ENCODE assay signal across 7 mouse cellular contexts in the genomic region with DNA sequence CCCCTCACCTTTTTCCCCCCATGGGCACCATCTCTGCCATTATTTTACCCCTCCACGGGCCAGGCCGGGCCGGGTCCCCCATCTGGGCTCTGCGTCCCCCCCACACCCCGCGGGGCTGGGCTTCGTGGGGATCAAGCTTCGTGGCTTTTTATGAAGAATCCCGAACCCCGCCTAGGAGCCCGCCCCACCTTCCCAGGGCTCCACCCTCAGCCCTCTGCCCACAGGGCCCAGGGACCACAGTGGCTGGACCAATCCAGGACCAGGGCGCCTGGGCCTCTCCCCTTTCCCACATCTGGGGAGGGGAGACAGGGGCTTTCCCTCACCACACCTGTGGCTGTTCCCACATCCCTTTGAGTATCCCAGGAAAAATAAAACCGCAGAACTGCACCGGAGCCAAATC. TPM values are rescaled to one million over a fixed set of nuclear protein-coding genes. Genes with fewer than 3 reads are reported as not detected.
DNase-seq lines count a peak whose midpoint lies in the region; ATAC-seq and TF ChIP-seq lines count a peak whose summit lies in the region.

No protein-coding gene starts in this region.

- H3K27ac ChIP-seq in embryonic facial prominence, embryonic 15.5 days (replicated peaks): no peak overlapping the region
- H3K27ac ChIP-seq in intestine, embryonic 16.5 days (ENCODE audit: low read length): no peak overlapping the region
- peak overlapping the region; percentile 81 for H3K27ac ChIP-seq in neural tube, embryonic 14.5 days (ENCODE audit: low read depth, low read length)

- H3K9ac ChIP-seq in embryonic facial prominence, embryonic 15.5 days: peak overlapping the region; percentile 31
- peak overlapping the region; percentile 71 for H3K9ac ChIP-seq in intestine, embryonic 16.5 days (ENCODE audit: low read depth, low read length)
- peak overlapping the region; percentile 78 for H3K9ac ChIP-seq in neural tube, embryonic 14.5 days (replicated peaks; ENCODE audit: low read depth, low read length)

- H3K9me3 ChIP-seq in embryonic facial prominence, embryonic 15.5 days (replicated peaks): no peaks in the 10 kb centered on the region
- H3K9me3 ChIP-seq in intestine, embryonic 16.5 days (ENCODE audit: control insufficient read depth, low read length): no peaks in the 10 kb centered on the region
- no peaks in the 10 kb centered on the region for H3K9me3 ChIP-seq in neural tube, embryonic 14.5 days (ENCODE audit: control insufficient read depth, low read length)

- no peak for DNase-seq in lung, adult 2 months
- no peak for DNase-seq in lung, postnatal 14 days
- no peak for DNase-seq in thymus, adult 18-20 months
- DNase-seq in left cerebral cortex, postnatal 14 days (ENCODE audit: low spot score in 2 of 2): no peak

- TF ChIP-seq POLR2A in lung, adult 2 months (IDR thresholded peaks at IDR 0.05; ENCODE audit: borderline replicate concordance, extremely low read depth, low read depth, low read length): no peak

- TF ChIP-seq CTCF in lung, adult 2 months (IDR thresholded peaks at IDR 0.05; ENCODE audit: insufficient read depth, low read length): no peak

- H3K27me3 ChIP-seq in embryonic facial prominence, embryonic 15.5 days: peaks cover 34% of the 10 kb centered on the region
- peaks cover 14% of the 10 kb centered on the region for H3K27me3 ChIP-seq in intestine, embryonic 16.5 days (replicated peaks; ENCODE audit: control insufficient read depth, insufficient read depth, low read length)
- no peaks in the 10 kb centered on the region for H3K27me3 ChIP-seq in neural tube, embryonic 14.5 days (ENCODE audit: control insufficient read depth, insufficient read depth, low read length)

- intact Hi-C loops in left cerebral cortex, postnatal 14 days (cut with DNase I): no loop called here

- no peaks in the 10 kb centered on the region for H3K36me3 ChIP-seq in embryonic facial prominence, embryonic 15.5 days
- no peaks in the 10 kb centered on the region for H3K36me3 ChIP-seq in intestine, embryonic 16.5 days (ENCODE audit: control insufficient read depth, insufficient read depth, low read length)
- H3K36me3 ChIP-seq in neural tube, embryonic 14.5 days (ENCODE audit: control insufficient read depth, insufficient read depth, low read length): no peaks in the 10 kb centered on the region

- 5% methylated on average over 14 of the region's 14 CpGs for WGBS in lung, adult 2 months
- under 1% methylated on average over 14 of the region's 14 CpGs for WGBS in embryonic facial prominence, embryonic 15.5 days
- WGBS in intestine, embryonic 16.5 days: 2% methylated on average over 14 of the region's 14 CpGs
- 2% methylated on average over 14 of the region's 14 CpGs for WGBS in neural tube, embryonic 14.5 days

- ATAC-seq in embryonic facial prominence, embryonic 15.5 days (ENCODE audit: insufficient number of reproducible peaks, low FRiP score, low TSS enrichment, low read depth): no peak
- peak; percentile 46 for ATAC-seq in intestine, embryonic 16.5 days
- no peak for ATAC-seq in neural tube, embryonic 14.5 days (ENCODE audit: low read depth)

- peak overlapping the region; percentile 39 for H3K4me3 ChIP-seq in lung, adult 2 months (replicated peaks; ENCODE audit: extremely low read depth, low read depth, low read length)
- H3K4me3 ChIP-seq in embryonic facial prominence, embryonic 15.5 days (replicated peaks): peak overlapping the region; percentile 59
- peak overlapping the region; percentile 62 for H3K4me3 ChIP-seq in intestine, embryonic 16.5 days (ENCODE audit: low read length)
- H3K4me3 ChIP-seq in neural tube, embryonic 14.5 days (ENCODE audit: low read depth, low read length): peak overlapping the region; percentile 48

- peak overlapping the region; percentile 99 for H3K4me2 ChIP-seq in embryonic facial prominence, embryonic 15.5 days (replicated peaks)
- peak overlapping the region; percentile 100 for H3K4me2 ChIP-seq in intestine, embryonic 16.5 days (ENCODE audit: low read depth, low read length)
- H3K4me2 ChIP-seq in neural tube, embryonic 14.5 days (ENCODE audit: low read depth, low read length): peak overlapping the region; percentile 93

- H3K4me1 ChIP-seq in lung, adult 2 months (ENCODE audit: control insufficient read depth, insufficient read depth, low read length): 0 out of 2 replicates have a peak, but pooled peaks cover 2% of the 10 kb centered on the region
- peaks cover 9% of the 10 kb centered on the region for H3K4me1 ChIP-seq in embryonic facial prominence, embryonic 15.5 days
- peaks cover 7% of the 10 kb centered on the region for H3K4me1 ChIP-seq in intestine, embryonic 16.5 days (ENCODE audit: control insufficient read depth, insufficient read depth, low read length)
- H3K4me1 ChIP-seq in neural tube, embryonic 14.5 days (ENCODE audit: control insufficient read depth, insufficient read depth, low read length): peaks cover 21% of the 10 kb centered on the region

RNA-seq across cellular contexts. Expression of gene Smim12, which starts 7.0 kb away (rescaled TPM):
- 37.4 and 40.0 TPM in 2 replicates for polyA plus RNA-seq in lung, adult 2 months (2012; rRNA removed)
- 47.5 and 55.4 TPM in 2 replicates for polyA plus RNA-seq in embryonic facial prominence, embryonic 15.5 days (2015; fragmentation: Nextera tagmentation; extraction: Ambion mirVana)
- 56.1 and 63.3 TPM in 2 replicates for polyA plus RNA-seq in intestine, embryonic 16.5 days (2015; fragmentation: Nextera tagmentation; extraction: Ambion mirVana)
- polyA plus RNA-seq in neural tube, embryonic 14.5 days (2014; fragmentation: Nextera tagmentation; extraction: Ambion mirVana): 58.2 and 62.7 TPM in 2 replicates
- total RNA-seq in left cerebral cortex, postnatal 14 days (2021): 10 to 100 TPM; 47.2 to 47.6 TPM
